Mouse (Mus musculus) stomach, postnatal 0 days (tissue): Measurements from ENCODE around the gene Adss.

Experiments
- CTCF ChIP-seq: IDR thresholded peaks from 2 replicates; pipeline ENCODE4 v1.5.1; 2016; ENCODE audit warnings: antibody characterized with exemption, low read depth, mild to moderate bottlenecking, moderate library complexity
- EP300 ChIP-seq: optimal IDR thresholded peaks from 2 replicates; pipeline ENCODE3; 2016; ENCODE audit warnings: antibody characterized with exemption

DNA sequence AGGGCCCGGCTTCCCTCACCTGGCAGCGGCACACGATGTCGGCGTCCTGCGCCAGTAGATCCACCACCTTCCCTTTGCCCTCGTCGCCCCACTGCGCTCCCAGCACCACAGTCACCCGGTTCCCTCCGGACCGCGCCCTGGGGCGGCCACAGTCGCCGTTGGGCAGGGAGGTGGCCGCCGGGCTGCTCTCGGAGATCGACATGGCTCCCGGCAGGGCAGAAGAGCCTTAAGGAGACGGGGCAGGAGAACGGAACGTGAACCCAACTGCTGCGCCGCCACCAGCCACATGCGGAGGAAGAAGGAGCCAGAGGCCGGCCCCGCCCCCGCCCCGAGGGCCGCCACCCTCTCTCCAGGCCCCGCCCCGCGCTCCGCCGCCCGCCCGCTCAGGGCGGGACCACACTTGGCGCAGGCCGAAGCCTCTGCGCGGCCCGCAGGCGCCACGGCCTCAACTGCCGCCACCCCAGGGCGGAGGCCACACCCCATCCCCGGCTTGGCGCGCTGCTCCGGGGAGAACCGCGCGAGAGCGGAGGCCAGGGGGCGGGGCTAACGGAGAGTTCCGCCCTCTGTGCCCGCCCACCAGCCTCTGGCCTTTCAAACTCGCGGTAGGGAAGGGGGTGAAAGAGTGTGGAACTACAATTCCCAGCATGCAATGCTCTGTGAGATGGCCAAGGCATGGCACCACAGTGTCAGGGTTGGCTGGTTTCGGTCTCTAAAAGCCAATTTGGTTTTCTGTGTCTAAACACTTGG, at the start of gene Adss:
- TF ChIP-seq CTCF (no peak), EP300 (no peak)
